Mouse (Mus musculus) megakaryocyte, adult 5-6 weeks (primary cell): Measurements from ENCODE around the gene Elovl6. TPM values are rescaled to one million over a fixed set of nuclear protein-coding genes. Genes with fewer than 3 reads are reported as not detected.

Experiments
- ATAC-seq: 2 replicates; pipeline ENCODE4 v1.8.0; 2016; ENCODE audit warnings: mild to moderate bottlenecking, inconsistent platforms; ENCODE audit not compliant: poor library complexity, severe bottlenecking
- total RNA-seq, 2 experiments: library from RNA; stranded (forward) in 1 of 2; stranded (reverse) in 1 of 2; fragments of 153-499, 151-499 nt in 1 of 2; fragments of 221-1000, 200-1000 nt in 1 of 2; gene quantifications; 2 replicates each; pipeline versions ENCODE4 v1.2.3 to v1.2.4; 2015 to 2017

Elovl6 gene
- total RNA-seq, 2 experiments from 2014 or later = 9.5 to 13.7 TPM

GRCm38 (mm10) chr3:129564852-129565251 is 32.7 kb downstream of the Elovl6 start:
- ATAC-seq = no peak

- ATAC-seq = no peak
These were observed 33.3 kb downstream of the Elovl6 start for GRCm38 (mm10) chr3:129565458-129565857.

- ATAC-seq = no peak
These were observed 33.9 kb downstream of the Elovl6 start for GRCm38 (mm10) chr3:129566013-129566412.

GRCm38 (mm10) chr3:129566876-129567275 is 34.7 kb downstream of the Elovl6 start:
- no peak for ATAC-seq

GRCm38 (mm10) chr3:129568506-129568905 is 36.4 kb downstream of the Elovl6 start:
- ATAC-seq = no peak

GRCm38 (mm10) chr3:129570989-129571388 is 38.8 kb downstream of the Elovl6 start:
- ATAC-seq = no peak

GRCm38 (mm10) chr3:129571642-129572041 is 39.5 kb downstream of the Elovl6 start:
- no peak for ATAC-seq

GRCm38 (mm10) chr3:129572959-129573358 is 40.8 kb downstream of the Elovl6 start:
- no peak for ATAC-seq

- ATAC-seq = peak; percentile 82
These were observed 41.5 kb downstream of the Elovl6 start for GRCm38 (mm10) chr3:129573609-129574008.

GRCm38 (mm10) chr3:129575086-129575485 is 42.9 kb downstream of the Elovl6 start:
- ATAC-seq = no peak

- ATAC-seq = no peak
These were observed 44.4 kb downstream of the Elovl6 start for GRCm38 (mm10) chr3:129576522-129576921.

- peak; percentile 19; the same call in 1 of the 2 replicates for ATAC-seq
These were observed 46.8 kb downstream of the Elovl6 start for GRCm38 (mm10) chr3:129578741-129579475.

GRCm38 (mm10) chr3:129581024-129581423 is 48.9 kb downstream of the Elovl6 start:
- no peak for ATAC-seq

- no peak for ATAC-seq
These were observed 50.3 kb downstream of the Elovl6 start for GRCm38 (mm10) chr3:129582449-129582848.

- ATAC-seq = no peak
These were observed 51.1 kb downstream of the Elovl6 start for GRCm38 (mm10) chr3:129583290-129583689.

- ATAC-seq = no peak
These were observed 55.8 kb downstream of the Elovl6 start for GRCm38 (mm10) chr3:129587916-129588315.

- no peak for ATAC-seq
These were observed 56.6 kb downstream of the Elovl6 start for GRCm38 (mm10) chr3:129588753-129589152.

- ATAC-seq = no peak
These were observed 57.5 kb downstream of the Elovl6 start for GRCm38 (mm10) chr3:129589705-129590104.

- peak; percentile 39; the same call in 1 of the 2 replicates for ATAC-seq
These were observed 58.5 kb downstream of the Elovl6 start for GRCm38 (mm10) chr3:129590548-129591226.

- ATAC-seq = no peak
These were observed 59.1 kb downstream of the Elovl6 start for GRCm38 (mm10) chr3:129591251-129591650.

- ATAC-seq = no peak
These were observed 59.6 kb downstream of the Elovl6 start for GRCm38 (mm10) chr3:129591761-129592160.

GRCm38 (mm10) chr3:129593001-129593400 is 60.8 kb downstream of the Elovl6 start:
- ATAC-seq = no peak
